Mouse (Mus musculus) embryo, embryonic 11 days (tissue): ENCODE results near the gene Cdkl1.

Source experiments
- DNase-seq: peaks from one replicate; pipeline ENCODE4 v3.0.0-alpha.2; 2015

Gene Cdkl1

GRCm38 (mm10) chr12:69783247-69784025 is 7.6 kb downstream of the Cdkl1 start:
- no peak for DNase-seq

DNA sequence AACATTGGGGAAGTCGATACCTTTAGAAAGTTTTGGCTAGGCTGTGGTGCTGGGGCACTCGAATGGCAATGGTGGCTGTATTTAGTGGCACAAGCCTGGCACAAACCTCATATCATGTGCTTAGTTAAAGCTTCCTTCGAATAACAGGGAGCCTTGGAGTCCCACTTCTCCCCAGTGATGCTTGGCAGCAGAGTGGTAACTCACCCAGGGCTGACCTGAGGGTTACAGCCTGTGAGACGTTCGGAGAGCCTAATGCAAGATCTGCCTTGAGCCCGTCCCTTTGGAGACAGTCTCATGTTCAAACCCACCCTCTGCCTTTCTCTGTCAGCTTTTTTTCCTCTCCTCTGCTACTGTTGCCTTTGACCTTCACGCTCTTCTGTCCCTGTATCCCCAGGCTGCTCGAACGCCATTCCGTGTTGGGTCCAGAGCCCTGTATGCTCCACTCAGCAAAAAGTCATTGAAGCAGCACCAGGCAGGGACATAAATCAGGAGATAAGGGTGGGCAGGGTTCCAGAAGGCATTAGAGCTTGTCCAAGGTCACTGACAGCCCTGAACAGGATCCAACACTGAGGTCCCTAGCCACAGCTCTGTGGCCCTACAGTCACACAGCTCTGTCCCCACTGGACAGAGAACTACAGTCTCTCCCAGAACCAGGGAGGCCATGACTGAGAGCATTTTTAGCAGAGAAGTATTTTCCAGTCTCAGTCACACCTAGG is 9.0 kb downstream of the Cdkl1 start:
- no peak for DNase-seq

DNA sequence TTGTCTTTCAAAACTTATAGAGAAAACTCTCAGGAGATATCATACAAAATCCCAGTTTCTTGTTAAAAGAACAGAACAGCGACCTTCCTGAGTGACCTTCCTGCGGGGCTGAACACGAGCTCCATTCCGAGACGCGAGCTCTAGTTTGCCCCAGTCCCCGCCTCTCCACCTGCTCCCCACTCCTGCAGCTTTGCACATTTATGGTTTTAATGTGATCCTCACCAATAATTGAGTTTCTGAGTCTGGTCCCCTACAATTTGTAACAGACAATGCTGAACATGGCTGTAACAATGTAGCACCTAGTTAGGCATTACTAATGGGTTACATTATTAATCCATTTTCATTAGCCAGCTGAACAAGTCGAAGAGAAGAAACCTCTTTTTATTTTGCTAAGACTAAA is 9.6 kb downstream of the Cdkl1 start:
- DNase-seq = no peak

DNA sequence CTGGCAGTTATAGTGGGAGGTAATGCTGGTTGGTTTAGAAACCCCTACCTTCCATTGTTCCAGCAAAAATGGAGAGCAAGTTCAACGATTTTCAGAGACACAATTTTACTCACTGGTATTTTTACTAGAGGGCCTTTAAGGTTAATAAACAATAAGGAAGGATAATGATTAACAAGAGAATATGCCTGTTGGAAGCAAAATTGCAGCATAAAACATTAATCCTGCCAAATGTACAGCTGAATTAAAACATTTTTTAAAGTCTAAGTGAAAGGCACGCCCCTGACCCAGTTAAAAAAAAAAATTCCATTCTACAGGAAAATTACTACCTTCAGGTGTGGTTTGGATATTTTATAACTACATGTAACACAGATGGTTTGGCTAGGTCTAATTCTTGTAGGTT is 13.1 kb downstream of the Cdkl1 start:
- no peak for DNase-seq

GRCm38 (mm10) chr12:69777341-69777730 is 13.7 kb downstream of the Cdkl1 start:
- no peak for DNase-seq

DNA sequence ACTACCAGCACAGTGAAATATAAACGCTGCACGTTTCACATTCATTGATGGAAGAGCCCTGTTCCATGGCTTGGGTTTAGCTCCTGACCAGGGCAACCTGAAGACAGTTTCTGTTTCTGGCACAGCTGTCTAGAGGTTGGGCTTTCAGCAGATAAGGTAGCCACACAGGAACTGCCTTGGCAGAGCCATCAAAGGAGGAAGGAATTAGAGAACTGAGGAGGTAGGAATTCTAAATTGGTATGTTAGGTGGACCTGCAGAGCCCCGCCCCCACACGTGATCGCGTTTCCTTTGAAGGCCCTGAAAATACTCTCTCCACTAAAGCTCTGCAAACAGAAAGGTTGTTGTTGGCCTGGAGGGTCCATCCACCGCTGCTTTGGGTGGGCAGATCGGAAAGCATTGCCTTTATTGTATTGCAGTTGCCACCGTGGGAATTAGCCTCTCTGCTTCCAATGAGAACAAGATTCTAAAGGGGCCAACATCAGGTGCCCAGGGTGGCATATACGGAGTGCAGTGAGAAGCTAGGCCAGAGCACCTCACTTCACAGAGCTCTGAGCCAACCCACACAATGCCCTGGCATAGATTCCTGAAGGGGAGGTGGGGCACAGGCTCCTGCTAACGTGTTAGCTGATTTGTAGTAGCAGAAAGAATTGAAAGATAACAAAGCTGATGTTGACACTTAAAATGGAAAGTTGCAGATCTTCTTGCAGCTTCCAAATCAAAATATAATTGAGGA is 14.3 kb downstream of the Cdkl1 start:
- DNase-seq = no peak

GRCm38 (mm10) chr12:69768841-69769240 is 22.2 kb downstream of the Cdkl1 start:
- no peak for DNase-seq

DNA sequence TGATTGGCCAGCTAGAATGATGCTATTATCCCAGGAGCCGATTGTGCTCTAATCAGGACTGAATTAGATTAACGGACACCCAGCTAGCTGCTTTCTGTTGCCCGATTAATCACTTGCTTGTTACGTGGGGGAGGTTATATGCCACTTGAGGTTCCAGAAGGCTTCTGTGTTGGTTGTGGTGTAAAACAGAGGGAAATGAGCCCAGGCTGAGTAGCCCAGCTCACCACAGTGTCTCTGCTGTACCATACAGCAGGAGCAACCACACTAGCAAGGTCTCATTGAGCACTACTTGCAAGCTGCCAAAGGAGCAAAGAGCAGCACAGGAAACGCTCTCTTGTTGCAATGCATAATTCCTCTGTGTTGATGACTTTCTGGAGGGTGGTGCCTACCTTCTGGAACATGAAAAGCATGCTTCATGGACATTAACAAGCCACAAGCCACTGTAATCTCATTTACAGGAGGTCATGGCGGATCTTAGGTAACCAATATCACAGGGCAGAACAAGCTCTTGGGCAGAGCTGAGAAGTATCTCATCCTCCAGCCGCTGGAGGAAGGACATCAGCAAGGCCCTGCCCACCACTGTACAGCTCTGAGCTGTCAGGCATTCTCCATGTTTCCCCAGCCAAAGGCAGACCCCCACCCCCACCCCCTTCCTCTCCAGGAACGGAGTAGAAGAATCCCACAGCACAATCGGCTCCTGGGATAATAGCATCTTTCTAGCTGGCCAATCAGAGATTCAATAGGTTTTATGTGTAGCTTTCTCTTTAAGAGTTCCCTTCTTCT is 23.4 kb downstream of the Cdkl1 start:
- no peak for DNase-seq

GRCm38 (mm10) chr12:69766185-69766904 is 24.7 kb downstream of the Cdkl1 start:
- no peak for DNase-seq

GRCm38 (mm10) chr12:69765543-69765942 is 25.5 kb downstream of the Cdkl1 start:
- no peak for DNase-seq

GRCm38 (mm10) chr12:69761603-69762002 is 29.5 kb downstream of the Cdkl1 start:
- no peak for DNase-seq

GRCm38 (mm10) chr12:69760743-69761406 is 30.2 kb downstream of the Cdkl1 start:
- no peak for DNase-seq

DNA sequence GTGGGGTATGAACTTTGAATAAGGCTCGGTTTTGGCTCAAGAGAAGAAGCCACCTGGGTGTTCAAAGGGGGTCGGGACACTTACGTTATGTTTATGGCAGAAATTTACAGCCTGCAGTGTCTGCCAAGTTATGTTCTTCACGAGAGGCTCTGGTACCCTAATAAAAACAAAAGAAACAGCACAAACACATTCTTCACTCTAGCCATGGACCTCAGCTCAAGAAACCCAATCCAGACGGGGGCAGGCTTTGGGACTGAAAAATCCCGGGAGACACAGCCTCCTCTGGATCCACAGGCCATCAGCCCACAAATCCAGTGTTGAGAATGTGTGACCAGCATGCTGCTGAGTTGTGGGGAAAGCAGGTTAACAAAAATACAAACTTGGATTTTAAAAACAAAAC is 31.1 kb downstream of the Cdkl1 start:
- no peak for DNase-seq

GRCm38 (mm10) chr12:69759267-69759885 is 31.7 kb downstream of the Cdkl1 start:
- DNase-seq = no peak

DNA sequence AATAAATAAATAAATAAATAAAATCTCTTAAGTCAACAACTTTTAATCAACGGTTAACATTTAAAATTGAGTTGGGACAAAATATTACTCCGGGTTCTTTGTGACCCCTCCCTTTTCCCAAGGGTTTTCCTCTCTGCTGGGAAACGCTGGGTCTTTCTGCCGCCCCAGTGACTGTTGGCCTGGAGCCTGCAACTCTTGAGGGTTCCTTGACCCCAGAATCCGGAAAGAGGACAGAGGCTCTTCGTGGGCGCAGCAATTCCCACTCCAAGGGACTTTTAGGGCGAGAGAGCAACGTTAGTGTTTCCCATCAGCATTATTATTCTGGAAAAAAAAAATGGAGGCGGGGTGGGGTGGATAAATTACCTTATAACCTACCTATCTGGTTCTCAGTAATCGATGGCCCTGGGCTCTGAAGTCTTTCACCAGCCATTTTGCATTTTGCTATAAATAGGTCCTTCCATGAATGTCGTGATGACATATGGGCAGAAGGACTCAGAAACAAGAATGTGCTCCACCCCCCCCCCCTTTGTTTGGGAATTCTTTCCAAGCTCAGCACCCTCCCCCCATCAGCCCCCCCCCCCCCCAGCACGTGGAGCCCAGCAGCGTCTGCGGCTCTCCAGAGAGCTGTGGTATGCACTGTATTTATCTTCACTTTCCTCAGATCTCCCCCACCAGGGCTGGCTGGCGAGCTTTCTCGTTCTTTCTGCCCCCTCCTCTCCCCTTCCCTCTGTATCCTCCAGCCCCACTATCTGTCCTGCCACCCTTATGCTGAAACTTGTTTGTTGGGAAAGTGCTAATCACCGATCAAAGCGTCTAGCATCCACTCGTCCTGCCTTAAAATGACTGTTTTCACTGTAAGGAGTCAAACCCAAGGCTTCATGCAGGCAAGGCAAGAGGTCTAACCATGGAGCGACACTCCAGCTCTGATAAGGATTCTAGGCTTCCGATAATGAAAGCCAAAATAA is 32.6 kb downstream of the Cdkl1 start:
- DNase-seq = peak; percentile 60

- DNase-seq = peak; percentile 90
Measured at GRCm38 (mm10) chr12:69757418-69758141, 33.5 kb downstream of the Cdkl1 start.

DNA sequence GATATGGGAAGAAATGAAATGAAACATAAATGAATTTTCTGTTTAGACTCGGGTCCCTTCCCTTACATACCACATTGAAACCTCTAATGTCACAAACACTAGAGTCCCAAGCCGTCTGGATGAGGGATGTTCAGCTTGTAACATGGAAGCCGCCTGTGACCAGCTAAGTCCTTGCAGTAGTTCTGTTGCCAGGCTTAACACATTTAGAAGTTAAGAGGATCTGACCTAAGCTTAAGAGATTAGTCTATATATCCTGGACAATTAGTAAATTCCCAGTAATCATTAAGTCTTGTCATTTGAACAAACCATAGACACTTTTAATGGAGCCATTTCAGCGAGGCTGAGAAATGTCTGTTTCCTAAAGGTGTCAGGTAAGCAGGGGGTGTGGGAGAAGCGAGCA is 35.1 kb downstream of the Cdkl1 start:
- no peak for DNase-seq

DNA sequence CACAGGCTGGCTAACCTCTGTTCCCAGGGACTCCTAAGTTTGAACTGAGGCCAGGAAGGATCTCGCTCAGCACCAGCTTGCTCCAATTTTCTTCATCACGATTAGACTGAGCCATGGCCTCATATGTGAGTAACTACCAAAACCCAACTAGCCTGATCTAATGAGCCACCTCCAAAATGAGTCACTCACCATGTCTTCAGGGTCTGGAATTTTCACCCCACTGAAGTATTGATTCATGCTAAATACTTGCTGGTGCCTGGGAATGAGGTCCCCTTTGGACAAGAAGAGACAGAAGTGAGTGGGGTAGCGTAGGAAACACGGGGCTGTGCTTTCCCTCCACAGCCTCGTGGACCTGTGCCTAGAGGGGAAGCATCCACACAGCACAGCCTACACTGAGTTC is 37.1 kb downstream of the Cdkl1 start:
- no peak for DNase-seq

DNA sequence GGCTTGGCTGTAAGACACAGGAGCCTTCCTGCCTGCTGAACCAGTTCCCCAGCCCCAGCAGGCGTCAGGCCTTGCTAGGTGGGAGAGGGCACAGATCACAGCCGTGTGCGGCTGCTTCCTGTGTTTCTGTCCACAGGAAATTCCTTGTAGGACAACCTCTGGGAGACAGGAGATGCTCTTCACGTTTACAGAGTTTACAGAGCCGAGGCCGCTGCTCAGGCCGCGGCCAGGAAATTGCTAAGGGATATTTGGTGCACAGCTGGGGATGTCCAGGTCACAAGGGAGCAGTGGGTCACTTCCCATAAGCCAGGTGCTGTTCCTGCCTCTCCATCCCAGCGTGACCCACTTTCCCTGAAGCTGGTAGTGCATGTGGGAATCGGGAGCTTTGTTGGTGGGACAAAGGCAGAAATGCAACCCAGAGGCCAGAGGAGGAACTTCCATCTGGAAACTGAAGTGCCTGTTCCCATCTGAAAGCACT is 39.2 kb downstream of the Cdkl1 start:
- DNase-seq = peak; percentile 56
